Mouse (Mus musculus) midbrain, embryonic 10.5 days (tissue): ENCODE data around the gene Cecr2. TPM values are rescaled to one million over a fixed set of nuclear protein-coding genes. Genes with fewer than 3 reads are reported as not detected.
"Not testable (repeated sequence)": the region's sequence is repeated elsewhere in the genome, so short reads cannot be mapped to it uniquely, and the experiment has no call there.

Experiments
- DNase-seq: peaks from one replicate; pipeline ENCODE4 v3.0.0-alpha.2; 2017; ENCODE audit warnings: low spot score
- H3K27ac ChIP-seq: fragments of 300-500 bp; sonication (generic); replicated peaks from 2 replicates; pipeline ENCODE4 v1.5.1; 2016; ENCODE audit warnings: mild to moderate bottlenecking
- H3K27me3 ChIP-seq: fragments of 300-500 bp; sonication (generic); 2 replicates; pipeline ENCODE4 v1.6.1; 2016; ENCODE audit warnings: low read depth, mild to moderate bottlenecking; ENCODE audit not compliant: poor library complexity, severe bottlenecking
- H3K36me3 ChIP-seq: fragments of 300-500 bp; sonication (generic); 2 replicates; pipeline ENCODE4 v1.6.1; 2016; ENCODE audit warnings: mild to moderate bottlenecking, moderate library complexity
- H3K4me1 ChIP-seq: fragments of 300-500 bp; sonication (generic); 2 replicates; pipeline ENCODE4 v1.6.1; 2016
- H3K4me3 ChIP-seq: fragments of 300-500 bp; sonication (generic); 2 replicates; pipeline ENCODE4 v1.5.1; 2016; ENCODE audit warnings: mild to moderate bottlenecking, moderate library complexity
- H3K9me3 ChIP-seq: fragments of 300-500 bp; sonication (generic); replicated peaks from 2 replicates; pipeline ENCODE4 v1.6.1; 2016; ENCODE audit warnings: mild to moderate bottlenecking
- WGBS: fragments of 180-500 bp; shearing (Covaris S2); methylation state at CpG from one replicate; pipeline ENCODE4 v1.1.7; 2016; 5-methylcytosine and 5-hydroxymethylcytosine counted together
- microRNA-seq: library from miRNA; unstranded; fragments of <30 nt; microRNA quantifications from one replicate; pipeline ENCODE4, GENCODE M21; 2017
- polyA plus RNA-seq: library from polyadenylated mRNA; unstranded; fragments of >200 nt; fragmentation: Nextera tagmentation; extraction: Ambion mirVana; gene quantifications from 2 replicates; pipeline ENCODE4 v1.2.1, GENCODE M21; 2016

Gene Cecr2
- polyA plus RNA-seq, 1 experiment from 2014 or later: 14.6 TPM

GRCm38 (mm10) chr6:120811999-120812398, 145.8 kb downstream of the Cecr2 start:
- not testable (repeated sequence) for H3K27ac ChIP-seq, H3K27me3 ChIP-seq, DNase-seq, H3K9me3 ChIP-seq, H3K4me3 ChIP-seq, H3K4me1 ChIP-seq
- 98% methylated on average over 10 of the region's 10 CpGs for WGBS
- peaks cover 54% of the 10 kb centered on the region for H3K36me3 ChIP-seq

GRCm38 (mm10) chr6:120819294-120819693, 153.1 kb downstream of the Cecr2 start:
- no peak overlapping the region for H3K4me3 ChIP-seq
- DNase-seq: no peak
- H3K9me3 ChIP-seq: peaks cover 10% of the 10 kb centered on the region; the same call in 1 of the 2 replicates
- no peak overlapping the region for H3K27ac ChIP-seq
- peaks cover 18% of the 10 kb centered on the region for H3K4me1 ChIP-seq
- peaks cover 35% of the 10 kb centered on the region for H3K36me3 ChIP-seq
- H3K27me3 ChIP-seq: no peaks in the 10 kb centered on the region
- WGBS: 96% methylated on average over 2 of the region's 2 CpGs

GRCm38 (mm10) chr6:120820144-120820543, 154.0 kb downstream of the Cecr2 start:
- peaks cover 18% of the 10 kb centered on the region for H3K4me1 ChIP-seq
- H3K4me3 ChIP-seq: no peak overlapping the region
- peaks cover 35% of the 10 kb centered on the region for H3K36me3 ChIP-seq
- WGBS: 94% methylated on average over 5 of the region's 5 CpGs
- no peak overlapping the region for H3K27ac ChIP-seq
- H3K9me3 ChIP-seq: peaks cover 10% of the 10 kb centered on the region; the same call in 1 of the 2 replicates
- no peak for DNase-seq
- H3K27me3 ChIP-seq: no peaks in the 10 kb centered on the region

Small RNA genes within 50 kb of the gene (microRNA-seq; reads per million reads assigned to microRNA genes)
- not detected for gene Gm25193

Other genes with a start within 250 kb of the Cecr2 start
- gene Il17ra, start 203.1 kb upstream of the Cecr2 start, polyA plus RNA-seq: 4.8 and 5.1 TPM in 2 replicates
- 0.49 and 0.79 TPM in 2 replicates for gene Tmem121b, start 172.6 kb upstream of the Cecr2 start, polyA plus RNA-seq
- gene Hdhd5, start 135.1 kb upstream of the Cecr2 start, polyA plus RNA-seq: 21.0 and 21.6 TPM in 2 replicates
- 0.35 and 1.2 TPM in 2 replicates for gene Slc25a18, start 107.2 kb downstream of the Cecr2 start, polyA plus RNA-seq
- 123 and 133 TPM in 2 replicates for gene Atp6v1e1, start 156.4 kb downstream of the Cecr2 start, polyA plus RNA-seq
- gene Bcl2l13, start 169.8 kb downstream of the Cecr2 start, polyA plus RNA-seq: 46.6 and 48.9 TPM in 2 replicates